Mouse (Mus musculus) heart, embryonic 11.5 days (tissue): ENCODE measurements around the gene Heyl. TPM values are rescaled to one million over a fixed set of nuclear protein-coding genes. Genes with fewer than 3 reads are reported as not detected.

Experiments
- ATAC-seq: fragments of 200-750 bp; cut with Nextera tagmentation; replicated peaks from 2 replicates; pipeline ENCODE4 v1.8.0; 2017; ENCODE audit warnings: moderate library complexity; ENCODE audit not compliant: insufficient number of reproducible peaks, low FRiP score, low TSS enrichment
- H3K27ac ChIP-seq: fragments of 300-500 bp; sonication (generic); 2 replicates; pipeline ENCODE4 v1.5.1; 2014; ENCODE audit warnings: mild to moderate bottlenecking, low read depth, low read length
- H3K27me3 ChIP-seq: fragments of 300-500 bp; sonication (generic); 2 replicates; pipeline ENCODE4 v1.6.1; 2014; ENCODE audit warnings: mild to moderate bottlenecking, low read length, mixed read lengths; ENCODE audit not compliant: control insufficient read depth, insufficient read depth
- H3K36me3 ChIP-seq: fragments of 300-500 bp; sonication (generic); 2 replicates; pipeline ENCODE4 v1.6.1; 2014; ENCODE audit warnings: mild to moderate bottlenecking, low read length, moderate library complexity, mixed read lengths; ENCODE audit not compliant: control insufficient read depth, insufficient read depth
- H3K4me1 ChIP-seq: fragments of 300-500 bp; sonication (generic); 2 replicates; pipeline ENCODE4 v1.6.1; 2014; ENCODE audit warnings: low read length; ENCODE audit not compliant: control insufficient read depth, insufficient read depth
- H3K4me2 ChIP-seq: fragments of 300-500 bp; sonication (generic); 2 replicates; pipeline ENCODE4 v1.6.1; 2014; ENCODE audit warnings: mild to moderate bottlenecking, moderate library complexity
- H3K4me3 ChIP-seq: fragments of 300-500 bp; sonication (generic); 2 replicates; pipeline ENCODE4 v1.5.1; 2014; ENCODE audit warnings: low read depth, low read length
- H3K9ac ChIP-seq: fragments of 300-500 bp; sonication (generic); 2 replicates; pipeline ENCODE4 v1.6.1; 2014; ENCODE audit warnings: mild to moderate bottlenecking, low read depth, low read length, moderate library complexity
- H3K9me3 ChIP-seq: fragments of 300-500 bp; sonication (generic); replicated peaks from 2 replicates; pipeline ENCODE4 v1.6.1; 2016; ENCODE audit warnings: low read length; ENCODE audit not compliant: control insufficient read depth
- WGBS: fragments of 180-500 bp; shearing (Covaris S2); extraction: QIAGEN DNeasy Blood & Tissue Kit; methylation state at CpG from one replicate; pipeline ENCODE4 v1.1.7; 2014; ENCODE audit not compliant: insufficient replicate concordance; 5-methylcytosine and 5-hydroxymethylcytosine counted together
- polyA plus RNA-seq: library from polyadenylated mRNA; unstranded; fragments of >200 nt; fragmentation: Nextera tagmentation; extraction: Ambion mirVana; gene quantifications from 2 replicates; pipeline ENCODE4 v1.2.1, GENCODE M21; 2014

Heyl gene
- polyA plus RNA-seq = 6.2 and 6.7 TPM in 2 replicates

DNA sequence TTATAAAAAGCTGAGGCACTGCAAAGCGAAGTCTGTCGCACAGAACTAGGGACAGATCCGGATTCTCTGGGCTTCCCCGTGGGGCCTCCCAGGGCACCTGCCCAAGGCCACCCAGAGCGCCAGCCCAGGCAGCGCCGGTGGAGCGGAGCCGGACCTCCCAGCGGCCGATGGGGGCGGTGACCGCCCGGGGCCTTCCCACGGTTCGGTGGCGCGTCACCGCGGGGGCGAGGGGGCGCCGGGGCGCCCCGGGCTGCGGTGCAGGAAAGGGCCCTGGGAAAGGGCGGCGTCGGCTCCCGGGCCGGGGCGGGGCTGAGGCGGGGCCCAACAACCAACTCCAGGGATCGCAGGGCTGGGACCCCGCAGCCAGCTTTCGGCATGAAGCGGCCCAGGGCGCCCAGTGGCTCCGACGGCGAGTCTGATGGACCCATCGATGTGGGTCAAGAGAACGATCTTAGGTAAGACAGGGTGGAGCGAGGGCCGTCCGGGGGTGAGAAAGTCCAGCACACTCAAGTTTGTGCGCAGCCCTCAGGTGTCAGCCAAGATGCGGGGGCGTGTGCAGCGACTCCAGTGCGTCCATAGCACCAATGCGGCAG, at the start of gene Heyl:
Heyl (plus strand) TSS at position 65 of the 593 bp plus-strand sequence.
- WGBS = 1% methylated on average over 52 of the region's 52 CpGs
- Histone ChIP-seq H3K4me3 (peak within 1 kb of the TSS; percentile 56), H3K4me2 (peak within 1 kb of the TSS; percentile 94), H3K9ac (peak within 1 kb of the TSS; percentile 67), H3K36me3 (no peaks in the 10 kb centered on the region), H3K27ac (0 out of 2 replicates have a peak within 1 kb of the TSS, but pooled peaks have one; percentile 18), H3K27me3 (peaks cover 19% of the 10 kb centered on the region; the same call in 1 of the 2 replicates), H3K4me1 (peaks cover 34% of the 10 kb centered on the region), H3K9me3 (no peaks in the 10 kb centered on the region)
- peak; percentile 36 for ATAC-seq

DNA sequence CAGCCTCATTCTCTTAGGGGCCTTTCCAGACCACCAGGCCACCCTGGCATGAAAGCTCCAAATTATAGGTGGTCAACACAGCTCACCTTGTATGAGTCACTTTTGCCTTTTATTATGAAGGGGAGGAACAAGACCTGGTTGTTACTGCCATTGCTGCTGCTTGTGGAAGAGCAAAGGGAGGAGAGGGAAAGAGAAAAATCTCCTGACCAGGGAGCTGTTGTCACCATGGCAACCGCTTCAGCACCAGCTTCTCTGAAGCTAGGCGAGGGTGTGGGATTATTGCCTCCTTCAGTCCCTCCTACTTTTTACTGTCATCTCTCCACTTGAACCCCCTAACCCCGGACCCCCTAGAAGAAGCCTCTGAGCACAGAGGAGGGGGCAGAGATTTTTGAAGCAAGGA, 48.5 kb upstream of the Heyl start:
- Histone ChIP-seq H3K36me3 (no peaks in the 10 kb centered on the region), H3K27me3 (peaks cover 83% of the 10 kb centered on the region), H3K4me1 (peaks cover 11% of the 10 kb centered on the region), H3K9me3 (no peaks in the 10 kb centered on the region), H3K4me3 (no peak overlapping the region), H3K9ac (no peak overlapping the region), H3K4me2 (no peak overlapping the region), H3K27ac (no peak overlapping the region)
- 45% methylated on average over 3 of the region's 3 CpGs for WGBS
- no peak for ATAC-seq

GRCm38 (mm10) chr4:123192336-123192735, 41.0 kb upstream of the Heyl start:
- Histone ChIP-seq H3K9me3 (no peaks in the 10 kb centered on the region), H3K36me3 (no peaks in the 10 kb centered on the region), H3K27ac (no peak overlapping the region), H3K4me2 (no peak overlapping the region), H3K27me3 (peaks cover 67% of the 10 kb centered on the region), H3K4me3 (no peak overlapping the region), H3K9ac (no peak overlapping the region), H3K4me1 (no peaks in the 10 kb centered on the region)
- 50% methylated on average over 11 of the region's 11 CpGs for WGBS
- ATAC-seq = no peak

GRCm38 (mm10) chr4:123193791-123194190, 39.6 kb upstream of the Heyl start:
- Histone ChIP-seq H3K4me1 (no peaks in the 10 kb centered on the region), H3K9me3 (no peaks in the 10 kb centered on the region), H3K9ac (no peak overlapping the region), H3K36me3 (no peaks in the 10 kb centered on the region), H3K27ac (no peak overlapping the region), H3K4me3 (no peak overlapping the region), H3K27me3 (peaks cover 71% of the 10 kb centered on the region), H3K4me2 (no peak overlapping the region)
- no peak for ATAC-seq
- WGBS = 87% methylated on average over 11 of the region's 11 CpGs

- H3K4me3 ChIP-seq = no peak overlapping the region
- no peaks in the 10 kb centered on the region for H3K36me3 ChIP-seq
- ATAC-seq = no peak
- H3K4me2 ChIP-seq = no peak overlapping the region
- no peak overlapping the region for H3K27ac ChIP-seq
- H3K9me3 ChIP-seq = no peaks in the 10 kb centered on the region
- peaks cover 4% of the 10 kb centered on the region for H3K4me1 ChIP-seq
- 33% methylated on average over 6 of the region's 6 CpGs for WGBS
- no peak overlapping the region for H3K9ac ChIP-seq
- peaks cover 72% of the 10 kb centered on the region for H3K27me3 ChIP-seq
These were observed 36.7 kb upstream of the Heyl start for GRCm38 (mm10) chr4:123196695-123197094.

GRCm38 (mm10) chr4:123200771-123201185, 32.6 kb upstream of the Heyl start:
- no peaks in the 10 kb centered on the region for H3K9me3 ChIP-seq
- peak overlapping the region; percentile 48 for H3K4me3 ChIP-seq
- WGBS = under 1% methylated on average over 15 of the region's 15 CpGs
- H3K4me1 ChIP-seq = peaks cover 11% of the 10 kb centered on the region
- H3K27me3 ChIP-seq = peaks cover 58% of the 10 kb centered on the region
- H3K27ac ChIP-seq = no peak overlapping the region
- peak; percentile 39; the same call in 1 of the 2 replicates for ATAC-seq
- peak overlapping the region; percentile 88 for H3K4me2 ChIP-seq
- no peaks in the 10 kb centered on the region for H3K36me3 ChIP-seq
- peak overlapping the region; percentile 65; the same call in 1 of the 2 replicates for H3K9ac ChIP-seq

- Histone ChIP-seq H3K27ac (no peak within 1 kb of the TSS), H3K4me1 (peaks cover 11% of the 10 kb centered on the region), H3K9ac (peak within 1 kb of the TSS; percentile 65), H3K4me2 (peak within 1 kb of the TSS; percentile 88), H3K9me3 (no peaks in the 10 kb centered on the region), H3K4me3 (peak within 1 kb of the TSS; percentile 48), H3K36me3 (no peaks in the 10 kb centered on the region), H3K27me3 (peaks cover 52% of the 10 kb centered on the region)
- no peak for ATAC-seq
- 1% methylated on average over 58 of the region's 58 CpGs for WGBS
These were observed 31.9 kb upstream of the Heyl start, which contains the start of gene Nt5c1a for GRCm38 (mm10) chr4:123201186-123202093. Gene Nt5c1a (plus strand): TSS chr4:123201504.

DNA sequence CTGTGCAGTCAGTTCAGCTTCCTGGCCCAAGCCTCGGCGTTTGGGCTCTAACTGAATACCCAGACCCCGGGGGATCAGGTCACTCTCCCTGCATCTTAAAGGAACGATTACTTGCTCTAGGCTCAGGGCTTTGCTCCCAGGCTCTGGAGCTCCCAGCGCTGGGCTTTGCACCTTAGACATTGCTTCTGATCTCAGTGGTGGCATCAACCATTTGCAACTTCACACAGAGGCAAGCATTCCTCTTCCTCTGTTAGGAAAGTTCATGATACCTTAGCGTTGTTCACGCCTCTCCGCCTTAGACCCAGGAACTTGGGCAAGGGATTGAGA, 31.3 kb upstream of the Heyl start:
- Histone ChIP-seq H3K4me3 (peak overlapping the region; percentile 48), H3K4me1 (peaks cover 11% of the 10 kb centered on the region), H3K9me3 (no peaks in the 10 kb centered on the region), H3K27ac (no peak overlapping the region), H3K9ac (no peak overlapping the region), H3K27me3 (peaks cover 51% of the 10 kb centered on the region), H3K4me2 (peak overlapping the region; percentile 88), H3K36me3 (no peaks in the 10 kb centered on the region)
- 14% methylated on average over 8 of the region's 8 CpGs for WGBS
- no peak for ATAC-seq
